Mouse (Mus musculus) ES-E14 (cell line): ENCODE data around the gene Alkbh7.

Source experiments
- CHD2 ChIP-seq: IDR thresholded peaks from 2 replicates; pipeline ENCODE4 v1.6.1; 2014; ENCODE audit warnings: mild to moderate bottlenecking, low read depth, low read length, inconsistent platforms
- HCFC1 ChIP-seq: IDR thresholded peaks from 2 replicates; pipeline ENCODE4 v1.6.1; 2012; ENCODE audit warnings: low read length, inconsistent platforms, borderline replicate concordance; ENCODE audit not compliant: insufficient read depth
- MAFK ChIP-seq: IDR thresholded peaks from 2 replicates; pipeline ENCODE4 v1.6.1; 2014; ENCODE audit warnings: mild to moderate bottlenecking, low read depth, low read length, inconsistent platforms; ENCODE audit not compliant: insufficient read depth
- ZC3H11A ChIP-seq: IDR thresholded peaks from 2 replicates; pipeline ENCODE4 v1.6.1; 2012; ENCODE audit warnings: low read depth, mild to moderate bottlenecking, inconsistent platforms, low read length, borderline replicate concordance
- ZNF384 ChIP-seq: IDR thresholded peaks from 2 replicates; pipeline ENCODE4 v1.6.1; 2012; ENCODE audit warnings: low read depth, low read length, inconsistent platforms

- no peak for TF ChIP-seq CHD2
- no peak for TF ChIP-seq ZC3H11A
- TF ChIP-seq MAFK: no peak
- no peak for TF ChIP-seq HCFC1
- no peak for TF ChIP-seq ZNF384
Measured at GRCm38 (mm10) chr17:56981049-56981448, 16.1 kb upstream of the Alkbh7 start.
